Mouse (Mus musculus) CD4-positive, CD25-positive, alpha-beta regulatory T cell, adult 2 months (primary cell): Measurements from ENCODE around the gene Ltb.
A peak's percentile ranks its signal among the peaks of the same experiment; 100 is the strongest.

Source experiments
- DNase-seq: peaks from one replicate; pipeline ENCODE4 v3.0.0-alpha.2; 2012; ENCODE audit warnings: low read depth, low spot score

Ltb gene

DNA sequence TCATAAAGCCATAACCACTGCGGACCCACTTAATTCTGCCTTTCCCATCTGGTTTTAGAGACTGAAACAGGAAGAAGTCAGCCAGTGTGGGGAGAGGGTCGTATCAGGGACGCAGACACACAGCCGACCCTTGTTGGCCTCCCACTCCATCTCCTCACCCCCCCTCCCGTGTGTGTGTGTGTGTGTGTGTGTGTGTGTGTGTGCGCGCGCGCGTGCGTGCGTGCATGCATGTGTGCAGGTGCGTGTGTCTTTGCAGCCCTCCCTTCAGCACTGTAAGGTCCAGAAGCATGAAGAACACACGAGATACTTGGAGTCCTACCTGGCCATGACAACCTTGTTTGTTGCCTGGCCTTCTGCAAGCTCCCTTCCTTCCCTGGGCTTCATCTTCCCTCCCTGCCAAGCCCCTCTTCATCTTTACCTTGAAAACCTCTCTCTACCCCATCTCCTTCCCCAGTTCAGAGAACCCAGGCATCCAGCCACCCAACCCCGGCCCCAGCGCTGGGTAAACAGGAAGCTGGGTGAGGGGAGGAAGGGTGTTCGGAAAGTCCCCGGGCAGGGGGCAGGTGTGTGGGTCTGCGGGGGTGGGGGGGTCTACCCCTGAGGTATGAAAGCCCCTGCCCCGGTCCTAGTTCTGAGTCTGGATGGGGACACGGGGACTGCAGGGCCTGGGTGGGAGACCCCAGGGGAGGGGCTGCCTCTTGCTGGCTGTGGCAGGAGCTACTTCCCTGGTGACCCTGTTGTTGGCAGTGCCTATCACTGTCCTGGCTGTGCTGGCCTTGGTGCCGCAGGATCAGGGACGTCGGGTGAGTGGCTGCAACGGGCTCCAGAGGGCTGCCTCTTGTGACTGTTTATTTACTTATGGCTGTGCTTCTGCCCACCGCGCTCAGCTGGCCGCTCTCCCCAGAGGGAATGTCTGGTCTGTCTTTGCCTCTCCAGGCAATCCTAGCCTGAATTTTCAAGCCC, at the start of gene Ltb:
Gene Ltb (plus strand): TSS at position 559 of the 963 bp plus-strand sequence.
- DNase-seq = peak; percentile 82

DNA sequence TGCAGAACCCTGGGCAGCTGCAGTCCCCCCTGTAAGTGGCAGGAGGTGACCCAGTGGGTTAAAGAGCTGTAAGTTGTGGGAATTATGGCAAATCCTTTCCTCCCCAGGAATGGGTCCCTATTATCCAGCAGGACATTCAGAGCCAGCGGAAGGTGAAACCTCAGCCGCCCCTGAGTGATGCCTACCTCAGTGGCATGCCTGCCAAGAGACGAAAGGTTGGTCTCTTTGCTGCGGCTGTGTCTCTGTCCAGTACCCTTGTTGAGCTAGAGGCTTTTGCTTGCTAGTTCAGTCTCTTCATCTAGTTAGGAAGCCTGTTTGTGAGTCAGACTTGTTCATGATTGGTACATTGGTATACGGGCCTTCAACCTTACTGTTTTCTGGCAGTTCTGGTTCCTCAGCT, 48.1 kb upstream of the Ltb start:
- DNase-seq = no peak

DNA sequence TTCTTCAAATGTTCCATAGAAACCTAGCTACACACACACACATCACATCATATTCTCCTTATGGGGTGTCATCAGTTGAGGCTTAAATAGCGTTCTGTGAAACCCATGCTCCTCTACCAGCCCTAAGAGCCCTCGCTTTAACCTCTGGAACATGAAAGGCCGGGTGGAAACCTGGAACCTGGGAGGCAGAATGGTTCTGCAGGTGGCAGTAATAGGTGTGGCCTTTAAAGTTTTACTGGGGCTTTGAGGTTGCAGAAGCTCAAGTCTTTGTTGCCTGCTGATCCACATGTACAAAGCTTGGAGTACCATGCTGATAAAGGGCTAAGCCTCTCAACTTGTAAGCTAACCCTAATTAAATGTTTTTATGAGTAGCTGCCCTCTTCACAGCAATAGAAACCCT, 46.9 kb upstream of the Ltb start:
- no peak for DNase-seq

DNA sequence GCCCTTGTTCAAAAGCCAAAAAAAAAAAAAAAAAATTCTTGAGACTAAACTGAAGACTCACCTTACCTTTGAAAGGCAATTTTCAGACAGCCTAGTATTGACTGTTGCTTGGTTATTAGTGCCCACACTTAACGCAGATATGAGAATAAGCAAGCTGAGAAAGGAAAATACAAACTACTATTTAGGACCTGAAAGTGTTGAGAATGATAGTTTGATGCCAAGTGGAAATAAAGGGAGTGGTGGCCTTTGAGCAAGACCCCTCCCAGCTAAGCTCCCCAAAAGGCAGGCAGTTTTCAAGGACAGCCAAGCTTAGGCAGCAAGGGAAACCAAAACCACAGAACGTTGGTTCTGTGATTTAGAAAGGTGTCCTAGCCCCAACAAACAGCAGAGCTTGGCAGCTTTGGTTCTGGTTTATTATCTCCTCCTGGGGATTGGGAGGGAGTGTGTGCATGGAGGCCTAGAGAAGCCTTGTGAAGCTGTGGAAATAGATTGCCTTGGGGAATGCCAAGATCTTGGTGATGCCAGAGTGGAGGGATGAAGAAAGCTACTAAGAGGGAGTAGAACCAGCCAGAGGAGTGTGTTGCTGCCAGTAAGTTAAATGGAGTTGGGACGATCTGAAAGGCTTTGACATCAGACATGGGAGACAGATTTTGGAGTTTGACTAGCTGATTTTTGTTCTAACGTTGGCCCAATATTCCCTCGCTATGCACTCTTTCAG, 46.2 kb upstream of the Ltb start:
- no peak for DNase-seq

DNA sequence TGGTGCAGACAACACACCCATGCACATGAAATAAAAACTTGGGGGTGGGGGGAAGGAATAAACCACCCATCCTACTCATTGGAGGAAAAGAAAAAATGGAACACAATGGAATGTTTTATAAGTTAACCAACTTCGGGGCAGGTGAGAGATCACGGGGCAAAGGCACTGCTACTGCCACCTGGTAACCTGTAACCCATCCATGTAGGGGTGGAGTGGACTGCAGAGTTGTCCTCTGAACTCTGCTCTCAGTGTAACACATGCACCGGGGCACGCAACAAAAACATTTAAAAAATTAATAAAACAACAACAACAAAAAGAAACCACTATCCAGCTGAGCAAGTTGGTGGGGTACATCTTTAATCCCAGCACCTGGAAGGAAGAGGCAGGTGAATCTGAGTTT, 42.1 kb upstream of the Ltb start:
- DNase-seq = no peak

DNA sequence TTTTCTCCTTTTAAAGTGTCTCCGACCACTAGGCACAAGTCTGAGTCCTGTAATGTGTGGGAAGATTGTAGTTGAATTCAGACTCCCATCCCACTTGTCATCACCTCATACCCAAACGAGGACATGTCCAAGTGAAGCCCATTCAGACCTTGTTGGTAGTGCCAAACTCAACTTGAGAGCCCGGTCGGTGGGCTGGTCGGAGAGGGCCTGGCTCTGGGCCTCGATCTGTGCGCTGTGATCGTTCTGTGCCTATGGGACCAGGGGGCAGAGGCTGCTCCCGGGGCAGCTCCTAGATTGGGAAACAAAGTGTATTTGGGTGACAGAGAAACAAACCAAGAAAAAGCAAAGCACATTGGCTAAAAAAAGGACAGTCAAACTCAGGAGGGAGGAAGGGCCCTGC, 41.2 kb upstream of the Ltb start:
- DNase-seq = no peak

DNA sequence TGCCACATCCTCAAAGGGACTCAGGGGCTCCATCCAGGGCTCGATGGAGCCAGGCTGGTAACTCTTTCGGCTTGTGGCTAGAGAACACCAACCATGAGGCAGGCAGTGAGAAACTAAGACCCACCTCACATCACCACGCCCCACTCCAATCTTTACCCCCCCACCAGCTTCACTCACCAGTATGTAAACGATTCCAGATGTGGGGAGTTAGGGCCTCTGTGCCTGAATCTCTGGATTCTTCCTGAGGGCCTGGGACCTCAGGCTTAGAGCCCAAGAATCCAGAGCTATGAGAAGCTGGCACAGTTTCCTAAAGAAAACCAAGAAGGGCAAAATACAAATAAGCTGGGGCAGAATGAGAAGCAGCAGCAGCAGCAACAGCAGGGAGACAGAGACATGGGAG, 40.3 kb upstream of the Ltb start:
- DNase-seq = no peak

DNA sequence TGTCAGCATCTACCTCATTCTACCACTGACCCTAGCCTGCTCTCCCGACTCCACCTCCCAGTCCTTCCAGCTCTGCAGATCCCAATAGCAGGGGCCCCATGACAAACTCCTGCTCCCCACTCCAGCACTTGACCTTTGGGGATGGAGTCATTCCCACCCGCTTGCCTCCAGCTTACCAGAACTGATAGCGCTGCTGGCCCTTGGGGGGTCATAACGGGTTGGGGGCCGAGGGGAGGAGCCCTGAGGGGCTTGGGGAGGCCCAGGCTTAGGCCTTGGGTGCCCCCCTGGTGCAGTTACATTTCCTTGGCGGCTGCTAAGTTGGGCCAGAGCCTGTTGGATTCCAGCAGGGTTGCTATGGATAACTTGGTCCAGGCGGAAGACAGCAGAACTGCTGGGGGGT, 39.6 kb upstream of the Ltb start:
- DNase-seq = no peak

DNA sequence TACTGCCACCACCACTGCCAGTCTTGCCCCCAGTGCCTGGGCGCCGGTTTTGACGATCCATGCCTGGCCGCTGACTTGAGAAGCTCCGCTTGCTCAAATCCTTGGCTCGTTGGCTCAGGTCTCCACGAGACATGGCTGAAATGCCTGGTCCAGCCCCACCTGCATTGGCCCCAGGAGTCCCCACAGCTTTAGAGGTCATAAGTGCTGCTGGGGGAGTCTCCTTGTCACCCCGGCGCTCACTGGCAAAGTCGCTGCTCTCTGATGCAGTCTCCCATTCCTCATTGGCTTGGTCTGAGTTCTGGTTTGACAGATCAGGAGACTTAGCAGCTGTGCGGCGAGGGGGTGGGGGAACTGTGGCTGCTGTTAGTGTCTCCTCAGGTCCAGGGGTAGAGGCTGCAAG, 38.8 kb upstream of the Ltb start:
- DNase-seq = no peak

DNA sequence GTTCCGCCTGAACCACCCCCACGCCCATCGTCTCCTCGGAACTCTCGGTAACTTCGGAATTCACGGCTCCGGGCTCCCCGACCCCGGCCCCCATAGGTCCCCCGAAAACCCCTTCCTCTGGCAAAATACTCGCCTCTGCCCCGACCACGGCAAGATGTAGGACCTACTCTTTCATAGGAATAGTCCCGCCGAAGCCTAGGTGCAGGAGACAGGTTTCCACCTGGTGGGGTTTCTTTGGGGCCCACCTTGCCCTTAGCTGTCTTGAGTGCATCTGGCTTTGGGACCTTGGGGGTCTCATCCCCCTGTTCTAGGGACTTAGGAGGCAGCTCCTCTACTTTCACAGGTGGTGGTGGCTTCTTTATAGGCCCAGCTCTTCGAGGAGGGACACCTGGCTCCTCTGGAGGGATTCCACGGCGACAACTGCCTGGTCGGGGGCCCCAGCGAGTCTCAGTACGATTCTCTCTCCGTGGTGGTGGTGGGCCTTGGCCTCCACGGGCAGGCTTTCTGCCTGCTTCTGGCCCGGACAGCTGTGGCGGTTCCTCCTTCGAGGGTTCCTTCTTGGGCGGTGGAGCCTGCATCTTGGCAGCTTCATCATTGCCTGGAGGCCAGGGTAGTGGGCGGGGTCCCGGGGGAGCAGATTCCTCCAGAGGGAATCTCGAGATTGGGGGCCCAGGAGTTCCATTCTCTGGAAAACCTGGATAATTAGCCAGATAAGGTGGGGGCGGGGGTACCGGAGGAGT, 37.6 kb upstream of the Ltb start:
- DNase-seq = no peak

DNA sequence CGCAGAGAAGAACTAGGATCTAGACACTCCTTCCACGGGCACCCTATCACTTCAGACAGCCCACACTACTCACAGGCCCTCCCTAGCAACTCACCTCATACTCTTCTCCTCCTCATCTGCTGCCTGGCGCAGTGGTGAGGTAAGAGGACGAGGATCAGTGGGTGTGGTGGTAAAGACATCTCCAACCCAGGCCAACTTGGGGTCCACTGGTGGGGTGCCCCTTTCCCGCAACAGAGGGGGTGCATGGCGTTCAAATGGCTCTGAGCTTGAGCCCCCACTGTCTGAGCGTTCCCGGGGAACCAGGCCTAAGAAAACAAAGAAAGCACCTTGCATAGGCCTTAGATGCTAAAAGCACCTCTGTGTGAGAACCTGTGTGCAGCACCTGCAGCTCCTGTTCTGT, 37.0 kb upstream of the Ltb start:
- DNase-seq = no peak

DNA sequence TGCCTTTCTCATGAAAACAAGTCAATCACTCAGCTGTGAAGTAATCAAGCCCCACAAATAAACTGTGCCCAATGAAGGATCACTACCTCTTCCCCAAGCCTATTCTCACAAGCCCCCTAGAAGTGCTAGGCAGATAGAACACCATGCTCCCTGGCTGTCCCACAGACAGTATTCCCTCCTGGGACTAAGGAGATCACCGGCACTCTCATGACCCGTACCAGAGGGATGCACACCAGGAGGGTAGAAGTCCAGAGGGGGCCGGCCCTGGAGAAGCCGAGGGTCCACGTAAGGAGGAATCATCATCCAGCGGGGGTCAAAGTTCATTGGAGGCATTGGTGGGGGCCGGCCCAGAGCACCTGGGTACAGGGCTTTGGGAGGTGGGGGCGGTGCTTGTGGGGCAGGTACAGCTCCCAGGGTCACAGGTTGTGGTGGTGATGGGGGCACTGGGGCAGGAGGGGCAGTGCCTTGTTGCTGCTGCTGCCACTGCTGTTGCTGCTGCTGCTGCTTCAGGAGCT, 36.5 kb upstream of the Ltb start:
- no peak for DNase-seq

DNA sequence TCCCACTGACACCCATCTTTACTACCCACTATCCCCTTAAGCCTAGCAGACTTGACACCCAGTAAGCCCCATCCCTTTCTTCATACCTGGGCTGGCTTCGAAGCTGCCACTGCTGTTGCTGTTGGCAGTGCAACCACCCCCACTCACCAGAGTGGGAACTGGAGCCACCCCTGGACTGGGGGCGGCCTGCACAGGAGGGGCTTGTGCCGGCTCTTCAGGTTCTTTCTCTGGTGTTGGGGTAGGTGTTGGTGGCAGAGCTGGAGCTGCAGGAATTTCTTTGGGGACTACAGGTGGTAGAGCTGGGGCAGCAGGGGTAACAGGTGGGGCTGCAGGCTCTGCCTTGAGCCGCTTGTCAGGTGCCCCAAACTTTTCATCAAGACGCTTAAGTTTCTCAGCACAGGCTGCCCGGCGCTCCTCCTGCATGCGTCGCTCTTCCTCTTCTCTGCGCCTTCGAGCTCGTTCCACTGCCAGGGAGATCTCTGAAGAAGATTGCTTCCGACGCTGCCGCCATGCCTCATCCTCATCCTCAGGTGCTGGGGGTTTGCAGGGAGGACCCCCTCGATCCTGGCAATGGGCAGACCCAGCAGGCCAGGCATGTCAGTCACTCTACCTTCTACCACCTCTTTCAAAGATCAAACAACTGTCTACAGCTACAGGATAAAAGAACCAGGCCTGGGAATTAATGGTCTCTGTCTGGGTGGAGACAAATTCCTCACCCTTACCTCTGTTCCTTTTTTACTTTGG, 35.2 kb upstream of the Ltb start:
- DNase-seq = no peak

DNA sequence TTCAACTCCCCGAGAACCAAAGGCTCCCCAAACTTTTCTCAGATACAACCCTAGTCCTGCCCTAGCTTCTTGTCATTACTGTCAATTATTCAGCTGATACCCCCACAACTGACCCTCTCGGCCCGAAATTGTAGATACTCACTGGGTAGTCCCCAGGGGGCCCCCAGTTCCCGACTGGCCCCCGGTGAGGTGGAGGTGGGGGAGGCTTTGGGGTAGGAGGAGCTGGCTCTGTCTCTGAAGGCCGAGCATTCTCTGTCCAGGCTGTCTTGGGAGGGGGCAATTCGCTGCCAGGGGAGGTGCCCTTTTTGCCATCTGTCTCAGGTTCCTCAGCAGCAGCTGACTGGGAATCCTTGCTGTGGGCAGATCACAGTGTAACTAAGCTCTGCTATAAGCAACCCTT, 34.6 kb upstream of the Ltb start:
- no peak for DNase-seq

DNA sequence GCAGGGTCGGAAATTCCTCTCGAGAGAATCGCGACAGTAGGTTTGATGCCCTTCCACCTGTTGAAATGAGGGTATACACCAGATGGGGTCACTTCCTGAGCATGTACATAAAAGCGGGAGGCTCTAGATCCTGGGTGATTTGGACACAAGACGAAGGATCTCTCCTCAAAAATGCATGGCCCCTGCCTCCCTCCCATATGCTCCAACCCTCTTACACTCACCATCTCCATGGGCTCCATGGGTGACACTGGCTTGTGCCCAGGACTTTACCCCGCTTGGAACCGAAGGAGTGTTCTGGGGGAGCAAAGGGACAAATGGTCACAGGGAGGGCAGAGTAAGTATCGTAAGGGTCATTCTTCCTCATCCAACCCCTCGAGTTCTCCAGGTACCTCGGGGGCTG, 32.8 kb upstream of the Ltb start:
- DNase-seq = no peak

DNA sequence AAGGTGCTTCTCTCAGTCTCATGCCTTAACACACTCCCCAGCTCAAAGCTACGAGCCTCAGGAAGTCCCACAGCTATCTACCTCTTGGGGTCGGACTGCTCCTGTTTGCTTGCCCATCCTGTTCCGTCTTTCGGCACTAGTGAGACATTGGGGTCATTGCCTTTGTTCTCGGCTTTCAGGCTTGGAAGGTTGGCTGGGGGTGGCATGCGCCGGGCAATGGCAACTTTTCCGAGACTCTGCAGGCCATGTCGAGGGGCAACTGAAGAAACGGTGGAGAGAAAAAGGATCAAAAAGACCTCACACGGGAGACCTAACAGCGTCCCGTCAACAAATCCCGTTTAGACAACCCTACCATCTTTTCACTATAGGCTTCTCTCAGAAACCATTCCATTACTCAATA, 32.1 kb upstream of the Ltb start:
- no peak for DNase-seq

DNA sequence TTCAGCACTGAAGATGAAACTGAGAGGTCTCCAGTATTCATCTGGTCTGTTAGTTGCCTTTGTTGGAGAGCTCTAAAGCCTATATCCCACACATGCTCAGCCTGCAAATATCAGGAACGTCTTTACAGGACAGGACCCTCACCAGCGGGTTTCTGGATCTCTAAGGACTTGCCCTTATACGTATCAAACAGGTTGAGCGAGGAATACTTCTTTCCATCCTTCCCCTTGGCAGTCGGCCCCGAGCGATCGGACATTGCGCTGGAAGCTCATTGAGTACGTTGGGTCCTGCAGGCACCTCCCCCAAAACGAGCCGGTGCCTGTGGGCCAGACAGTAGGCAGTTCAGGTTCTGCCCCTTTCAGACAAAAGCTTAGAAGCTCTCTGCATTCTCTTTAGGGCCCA, 31.5 kb upstream of the Ltb start:
- DNase-seq = no peak

DNA sequence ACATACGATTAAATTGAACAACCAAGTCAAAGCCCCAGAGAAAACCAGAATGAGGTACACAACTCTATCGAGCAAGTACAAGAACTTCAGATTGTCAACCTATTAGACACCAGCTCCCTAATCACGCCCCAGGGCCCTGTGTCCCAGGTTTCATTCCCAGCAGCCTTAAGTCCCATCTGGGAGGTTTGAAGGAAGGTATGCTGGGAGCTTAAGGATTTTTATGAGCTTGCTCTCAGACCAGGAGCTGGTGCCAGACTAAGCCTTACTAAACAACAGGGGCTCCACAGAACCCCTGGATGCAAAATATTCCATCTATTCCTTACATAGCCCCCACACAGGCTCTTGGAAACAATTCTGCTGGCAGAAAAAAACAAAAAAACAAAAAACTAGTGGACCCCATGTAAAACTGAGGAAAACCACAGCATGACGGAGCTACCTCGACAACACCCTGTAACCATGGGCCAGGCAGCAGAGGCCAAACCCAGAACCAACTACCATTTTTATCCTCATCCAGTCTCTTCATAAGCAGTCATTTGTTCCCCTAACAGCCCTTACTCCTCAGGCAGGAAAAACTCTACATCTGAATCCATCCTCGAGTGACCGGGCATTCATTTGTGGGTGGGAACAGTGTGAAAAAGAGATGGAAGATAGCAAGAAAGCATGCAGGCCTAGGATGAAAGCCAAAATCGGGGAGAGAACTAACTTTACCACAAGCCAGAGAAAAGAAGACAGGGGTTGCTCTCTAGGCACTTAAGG, 30.7 kb upstream of the Ltb start:
- DNase-seq = peak; percentile 26

DNA sequence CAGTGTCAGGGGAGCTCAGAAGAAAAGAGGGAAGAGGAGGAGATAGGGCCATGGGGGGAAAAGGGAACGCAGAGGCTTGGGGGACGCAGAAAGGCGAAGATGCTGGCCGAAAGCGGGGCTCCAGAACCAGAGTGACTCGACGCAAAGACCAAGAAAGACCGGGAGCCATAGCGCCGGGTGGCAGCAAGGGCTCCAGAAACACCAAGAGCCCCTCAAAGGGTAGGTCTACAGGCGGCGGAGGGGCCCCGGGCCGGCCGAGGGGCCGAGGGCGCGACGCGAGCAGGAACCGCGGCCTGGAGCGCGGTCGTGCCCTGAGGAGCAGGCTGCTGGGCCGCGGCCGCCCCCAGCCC, 30.0 kb upstream of the Ltb start:
- DNase-seq = no peak

DNA sequence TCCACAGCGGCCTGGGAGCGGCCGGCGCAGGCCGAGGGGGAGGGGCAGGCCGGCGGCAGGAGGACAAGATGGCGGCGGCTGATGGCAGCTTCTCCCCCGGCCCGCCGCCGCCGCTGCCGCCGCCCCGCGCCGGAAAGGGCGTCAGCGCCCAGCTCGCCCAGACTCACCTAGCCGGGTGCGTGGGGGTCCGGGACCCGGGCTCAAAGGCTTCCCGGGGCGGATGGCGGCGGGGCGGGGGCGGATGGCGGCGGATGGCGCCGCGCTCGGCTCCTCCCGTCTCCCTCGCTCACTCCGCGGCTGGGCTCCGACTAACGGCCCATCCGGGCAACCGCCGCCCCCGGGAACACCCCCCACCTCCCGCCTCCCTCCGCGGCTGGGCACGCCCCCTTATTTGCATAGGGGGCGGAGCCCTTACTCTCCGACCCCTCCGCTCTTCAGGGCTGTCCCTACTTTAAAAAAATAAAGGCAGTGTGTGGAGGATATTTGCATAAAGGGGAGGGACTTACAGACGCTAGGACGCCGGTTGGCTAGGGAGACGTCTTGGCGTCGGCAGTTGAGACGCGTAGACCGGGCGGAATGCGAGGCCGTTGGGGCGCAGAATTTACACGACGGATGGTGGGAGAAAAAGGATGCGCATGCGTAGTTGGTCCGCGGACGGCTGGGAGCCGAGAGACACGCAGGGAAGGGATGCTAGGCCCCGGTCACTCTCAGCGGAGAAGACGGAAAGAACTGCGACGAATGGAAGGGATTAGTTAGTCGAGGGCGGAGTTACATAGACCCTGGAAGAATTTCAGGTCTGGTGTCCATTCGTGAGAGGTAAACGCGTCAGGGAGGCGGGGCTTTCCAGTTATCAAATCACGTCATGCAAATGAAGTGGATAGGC, 29.4 kb upstream of the Ltb start, which contains the start of gene Prrc2a:
Gene Prrc2a (minus strand): TSS at position 330 of the 883 bp plus-strand sequence.
- peak; percentile 99 for DNase-seq
